Mouse (Mus musculus) subcutaneous adipose tissue, adult 2 months (tissue): ENCODE results near the gene Zfp239. TPM values are rescaled to one million over a fixed set of nuclear protein-coding genes. Genes with fewer than 3 reads are reported as not detected.

Experiments
- polyA plus RNA-seq: library from polyadenylated mRNA; depleted of rRNA; stranded (reverse); fragments of >200 nt; gene quantifications from 2 replicates; pipeline ENCODE4 v1.2.3, GENCODE M21; 2012; ENCODE audit warnings: low replicate concordance; rRNA removed

Zfp239 gene
- polyA plus RNA-seq, result 0.24 and 5.1 TPM in 2 replicates

DNA sequence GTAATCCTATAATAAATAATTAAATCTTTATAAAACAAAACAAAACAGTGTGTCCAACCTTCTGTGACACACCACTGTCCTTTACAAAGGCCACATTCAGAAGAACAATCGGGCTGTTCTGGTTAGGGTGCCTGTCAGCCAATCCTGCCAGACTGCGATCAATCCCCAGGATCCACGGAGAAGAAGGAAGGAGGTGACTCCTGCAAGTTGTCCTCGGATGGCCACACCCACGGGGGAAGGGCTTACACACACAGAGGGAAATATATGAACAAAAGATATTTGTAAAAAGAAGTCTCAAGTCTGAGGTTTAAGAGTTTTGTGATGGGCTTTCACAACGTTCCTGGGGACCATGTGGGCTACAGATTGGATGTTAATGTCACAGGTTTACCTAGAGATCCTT is at the start of gene Zfp239:
Zfp239 (plus strand) TSS at position 253 of the 400 bp plus-strand sequence.

DNA sequence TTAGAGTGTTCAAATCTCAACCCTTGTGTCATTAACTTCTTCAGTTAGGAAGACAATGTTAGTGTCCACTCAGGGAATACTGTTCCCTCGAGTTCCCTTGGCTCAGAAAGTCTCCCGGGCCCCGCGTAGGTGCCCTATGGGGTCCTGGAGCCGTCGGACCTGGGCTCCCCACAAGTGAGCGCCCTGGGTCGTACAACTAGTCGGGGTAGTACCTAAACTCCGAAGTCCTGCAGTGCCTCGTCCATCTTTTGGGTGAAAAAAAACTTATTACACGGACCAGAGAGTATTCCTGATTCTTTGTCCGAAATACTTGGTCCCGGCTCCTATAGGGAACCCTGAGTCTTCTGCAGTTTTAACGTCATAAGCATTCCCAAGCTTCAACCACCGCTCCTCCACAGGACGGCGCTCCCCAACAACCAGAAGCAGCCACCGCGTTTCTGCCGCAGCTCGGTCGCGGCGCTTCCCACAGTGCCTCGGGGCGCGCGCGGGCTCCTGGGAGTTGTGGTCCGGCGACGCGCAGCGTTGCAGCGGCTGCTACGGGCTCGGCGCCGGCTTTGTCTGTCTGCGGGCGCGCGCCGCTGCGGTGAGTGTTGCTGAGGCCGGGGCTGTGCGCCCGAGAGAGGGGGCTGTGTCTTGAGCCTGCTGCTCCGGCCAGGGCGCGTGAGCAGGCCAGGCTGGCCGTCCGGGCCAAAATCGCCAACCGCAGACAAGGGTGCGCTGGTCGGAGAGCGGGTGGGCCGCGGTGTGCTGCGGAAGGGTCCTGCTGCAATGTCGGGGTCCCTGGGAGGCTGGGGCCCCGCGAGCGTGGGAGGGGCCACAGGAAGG is 21.0 kb upstream of the Zfp239 start, which contains the start of gene Zfp637:
Zfp637 (plus strand) TSS at position 495 of the 825 bp plus-strand sequence.

DNA sequence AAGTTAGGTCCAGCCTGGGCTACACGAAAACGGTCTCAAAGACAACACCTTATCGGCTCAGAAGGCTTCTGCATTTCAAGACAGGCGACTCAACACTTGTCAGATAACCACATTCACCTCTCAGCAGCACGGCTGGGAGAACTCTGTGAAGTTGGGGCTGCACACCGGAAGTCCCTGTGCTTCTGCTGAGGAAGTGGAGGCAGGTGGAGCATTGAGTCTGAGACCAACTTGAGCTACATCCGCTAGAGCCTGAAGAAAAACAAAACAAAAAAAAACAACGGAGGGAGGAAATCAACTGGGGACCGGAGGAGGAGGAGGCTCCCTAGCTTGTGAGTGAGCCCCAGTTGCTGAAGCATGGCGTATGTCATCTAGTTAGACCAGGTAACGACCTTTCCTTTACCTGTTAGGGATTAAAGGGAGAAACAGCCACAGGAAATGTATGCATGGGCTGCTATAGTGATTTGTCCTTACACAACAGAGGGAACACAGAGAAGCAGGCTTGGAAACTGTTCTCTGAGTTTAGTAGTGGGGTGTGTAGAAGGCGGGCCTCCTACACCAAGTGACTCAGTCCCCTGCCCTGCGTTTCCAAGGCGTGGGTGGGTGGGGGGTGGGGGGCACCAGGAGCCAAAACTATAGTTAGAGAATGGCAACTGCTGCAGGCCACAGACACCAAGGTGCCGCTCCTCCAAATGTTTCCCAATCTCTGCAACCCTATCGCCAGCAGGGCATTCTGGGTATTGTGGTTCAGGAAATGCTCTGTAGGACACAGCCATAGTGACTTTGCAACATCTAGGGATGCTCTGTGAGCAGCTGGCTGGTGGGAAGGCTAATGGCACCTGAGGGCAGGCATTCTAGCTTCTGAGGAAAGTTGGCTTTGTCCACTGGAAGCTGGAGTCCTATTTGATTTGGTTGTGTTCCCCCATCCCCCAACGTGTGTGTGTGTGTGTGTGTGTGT is 38.5 kb downstream of the Zfp239 start, which contains the start of gene Hnrnpf:
Hnrnpf (plus strand) TSS at position 199 of the 955 bp plus-strand sequence.

Other genes starting within 250 kb of the Zfp239 start
- 33.1 and 38.2 TPM in 2 replicates for gene Zfp637, start 20.9 kb upstream of the Zfp239 start, polyA plus RNA-seq
- 96.9 and 156 TPM in 2 replicates for gene Hnrnpf, start 38.2 kb downstream of the Zfp239 start, polyA plus RNA-seq
- 44.0 TPM in 1 of 2 replicates, not detected in the other for gene Fxyd4, start 75.6 kb downstream of the Zfp239 start, polyA plus RNA-seq
- gene Rasgef1a, start 149.3 kb downstream of the Zfp239 start, polyA plus RNA-seq, result 0.36 and 2.4 TPM in 2 replicates